10 mouse cellular contexts compared by ENCODE assay signal in genomic region chr10:99196556-99196955, GRCm38 (mm10).
"Had no signal": no experiment of that assay in that cellular context is flagged by ENCODE, and none has a peak within 500 bp of the region (broad histone marks: within the 10 kb centered on the region; RNA-seq: fewer than 3 reads in every experiment).

No protein-coding gene starts in this region.

- ATAC-seq: lung, postnatal 0 days had no signal

- H3K9me3 ChIP-seq: liver, embryonic 15.5 days had no signal

- H3K9ac ChIP-seq: liver, embryonic 15.5 days had no signal

- H3K27me3 ChIP-seq: liver, embryonic 15.5 days had no signal

- H3K27ac ChIP-seq: liver, embryonic 15.5 days had no signal

- H3K36me3 ChIP-seq: liver, embryonic 15.5 days had no signal

- DNase-seq: kidney, adult 8-10 months; layer of hippocampus, adult 9-11 months; layer of hippocampus, postnatal 36 days; lung, adult 2 months; lung, postnatal 36 days; right cerebral cortex, postnatal 25 days; thymus, postnatal 36 days had no signal

- H3K4me3 ChIP-seq: liver, embryonic 15.5 days had no signal

- H3K4me2 ChIP-seq: liver, embryonic 11.5 days; liver, embryonic 15.5 days had no signal
